Mouse (Mus musculus): ENCODE results near the gene Actl10. TPM values are rescaled to one million over a fixed set of nuclear protein-coding genes. Genes with fewer than 3 reads are reported as not detected.

Actl10 gene
- polyA plus RNA-seq, 1 experiment from 2014 or later: not detected

DNA sequence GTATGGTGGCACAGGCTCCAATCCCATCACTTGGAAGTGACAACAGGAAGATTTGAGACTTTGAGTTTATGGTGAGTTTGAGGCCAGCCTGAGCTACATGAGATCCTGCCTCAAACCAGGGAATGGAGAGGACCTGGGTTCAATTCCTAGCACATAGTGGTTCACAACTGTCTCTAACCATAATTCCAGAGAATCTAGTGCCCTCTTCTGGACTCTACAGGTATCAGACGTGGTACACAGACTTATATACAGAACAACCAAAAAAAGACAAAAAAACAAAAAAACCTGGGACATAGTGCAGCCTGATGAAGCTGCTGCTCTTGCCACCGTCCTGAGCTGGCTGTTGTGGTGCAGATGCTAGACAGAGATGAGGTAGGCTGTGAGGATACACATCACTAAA, 9.9 kb upstream of the Actl10 start:
- no peak overlapping the region for H3K4me3 ChIP-seq (ENCODE audit: low read depth, low read length)
- H3K27ac ChIP-seq (replicated peaks; ENCODE audit: low read depth, low read length): no peak overlapping the region
- no peak overlapping the region for H3K4me2 ChIP-seq (ENCODE audit: low read depth, low read length)
- no peak overlapping the region for H3K9ac ChIP-seq (replicated peaks; ENCODE audit: low read length)
- H3K27me3 ChIP-seq (ENCODE audit: control insufficient read depth, insufficient read depth, low read length): no peaks in the 10 kb centered on the region; the same call in 1 of the 2 replicates
- H3K4me1 ChIP-seq (ENCODE audit: control insufficient read depth, insufficient read depth, low read length): no peaks in the 10 kb centered on the region
- no peak for ATAC-seq (replicated peaks; ENCODE audit: insufficient number of reproducible peaks, low FRiP score, low TSS enrichment, low read depth)
- 83% methylated on average over 2 of the region's 2 CpGs for WGBS
- DNase-seq (ENCODE audit: low spot score): no peak
- no peaks in the 10 kb centered on the region; the same call in 1 of the 2 replicates for H3K36me3 ChIP-seq (replicated peaks; ENCODE audit: control insufficient read depth, insufficient read depth, low read depth, low read length)
- H3K9me3 ChIP-seq (replicated peaks; ENCODE audit: control insufficient read depth, low read length): no peaks in the 10 kb centered on the region

DNA sequence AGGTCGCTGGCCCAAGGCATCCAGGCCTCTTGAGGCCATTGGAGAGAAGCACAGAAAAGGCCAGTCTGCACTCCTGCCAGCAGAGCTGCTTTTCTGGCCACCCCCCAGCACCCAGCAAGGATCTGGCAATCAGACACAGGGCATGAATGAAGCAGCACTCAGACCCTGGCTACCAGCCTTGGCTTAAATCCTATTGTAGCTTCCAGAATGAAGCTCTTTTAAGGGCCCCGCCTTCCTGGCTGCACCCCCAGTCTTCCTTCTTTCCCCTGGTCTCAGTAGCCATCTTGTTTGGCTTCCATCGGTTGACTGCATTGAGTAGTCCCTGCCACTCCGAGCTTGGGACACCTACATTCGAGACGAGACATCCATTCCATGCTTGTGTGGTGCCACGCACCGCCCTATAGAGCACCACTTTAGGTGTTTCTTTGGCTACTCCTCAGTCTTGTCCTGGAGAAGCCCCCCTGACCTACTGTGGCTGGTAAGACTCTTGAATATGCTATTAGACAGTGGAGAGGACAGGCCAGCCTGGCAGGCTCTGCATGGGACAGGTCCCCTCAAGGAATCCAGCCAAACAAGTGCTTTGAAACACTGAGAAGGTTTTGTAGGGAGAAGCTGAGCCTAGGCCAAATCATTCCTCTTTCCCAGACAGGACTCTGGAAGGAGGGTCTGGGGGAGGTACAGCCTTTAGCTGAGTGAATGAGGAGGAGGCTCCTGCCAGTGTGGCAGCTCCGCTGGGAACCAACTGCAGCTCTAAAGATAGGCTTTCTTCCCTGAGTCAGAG, 7.8 kb upstream of the Actl10 start:
- Histone ChIP-seq H3K9me3 (replicated peaks; ENCODE audit: control insufficient read depth, low read length) (no peaks in the 10 kb centered on the region), H3K4me3 (ENCODE audit: low read depth, low read length) (no peak overlapping the region), H3K9ac (replicated peaks; ENCODE audit: low read length) (no peak overlapping the region), H3K27me3 (ENCODE audit: control insufficient read depth, insufficient read depth, low read length) (no peaks in the 10 kb centered on the region; the same call in 1 of the 2 replicates), H3K4me2 (ENCODE audit: low read depth, low read length) (no peak overlapping the region), H3K36me3 (replicated peaks; ENCODE audit: control insufficient read depth, insufficient read depth, low read depth, low read length) (no peaks in the 10 kb centered on the region), H3K27ac (replicated peaks; ENCODE audit: low read depth, low read length) (no peak overlapping the region), H3K4me1 (ENCODE audit: control insufficient read depth, insufficient read depth, low read length) (no peaks in the 10 kb centered on the region)
- WGBS: 87% methylated on average over 9 of the region's 9 CpGs
- no peak for DNase-seq (ENCODE audit: low spot score)
- no peak for ATAC-seq (replicated peaks; ENCODE audit: insufficient number of reproducible peaks, low FRiP score, low TSS enrichment, low read depth)

DNA sequence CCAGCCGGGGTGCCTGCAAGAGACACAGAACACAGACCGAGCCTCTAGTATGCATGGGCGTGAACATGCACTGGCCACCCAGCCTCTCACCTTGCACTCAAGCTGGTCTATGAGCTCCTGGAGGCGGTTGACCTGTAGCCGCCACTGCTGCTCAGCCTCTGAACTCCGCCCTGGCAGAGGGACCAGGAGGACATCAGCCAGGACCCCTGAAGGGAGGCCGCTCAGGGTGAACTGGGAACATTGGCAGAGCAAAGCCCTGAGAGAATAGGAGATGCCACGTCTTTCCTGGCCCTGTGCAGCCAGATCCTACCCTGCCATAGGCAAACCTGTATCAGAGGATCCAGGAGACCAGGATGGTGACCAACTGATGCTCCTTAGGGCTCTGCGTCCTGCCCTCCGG, 4.9 kb upstream of the Actl10 start, which contains the start of gene 1700003F12Rik:
1700003F12Rik (plus strand) TSS at position 375 of the 400 bp plus-strand sequence.
- ATAC-seq (replicated peaks; ENCODE audit: insufficient number of reproducible peaks, low FRiP score, low TSS enrichment, low read depth): no peak
- Histone ChIP-seq H3K4me3 (ENCODE audit: low read depth, low read length) (no peak within 1 kb of the TSS), H3K27me3 (ENCODE audit: control insufficient read depth, insufficient read depth, low read length) (no peaks in the 10 kb centered on the region; the same call in 1 of the 2 replicates), H3K9ac (replicated peaks; ENCODE audit: low read length) (no peak within 1 kb of the TSS), H3K9me3 (replicated peaks; ENCODE audit: control insufficient read depth, low read length) (no peaks in the 10 kb centered on the region), H3K4me1 (ENCODE audit: control insufficient read depth, insufficient read depth, low read length) (peaks cover 2% of the 10 kb centered on the region; the same call in 1 of the 2 replicates), H3K36me3 (replicated peaks; ENCODE audit: control insufficient read depth, insufficient read depth, low read depth, low read length) (no peaks in the 10 kb centered on the region), H3K27ac (replicated peaks; ENCODE audit: low read depth, low read length) (no peak within 1 kb of the TSS), H3K4me2 (ENCODE audit: low read depth, low read length) (no peak within 1 kb of the TSS)
- DNase-seq (ENCODE audit: low spot score): no peak
- WGBS: 83% methylated on average over 10 of the region's 10 CpGs

DNA sequence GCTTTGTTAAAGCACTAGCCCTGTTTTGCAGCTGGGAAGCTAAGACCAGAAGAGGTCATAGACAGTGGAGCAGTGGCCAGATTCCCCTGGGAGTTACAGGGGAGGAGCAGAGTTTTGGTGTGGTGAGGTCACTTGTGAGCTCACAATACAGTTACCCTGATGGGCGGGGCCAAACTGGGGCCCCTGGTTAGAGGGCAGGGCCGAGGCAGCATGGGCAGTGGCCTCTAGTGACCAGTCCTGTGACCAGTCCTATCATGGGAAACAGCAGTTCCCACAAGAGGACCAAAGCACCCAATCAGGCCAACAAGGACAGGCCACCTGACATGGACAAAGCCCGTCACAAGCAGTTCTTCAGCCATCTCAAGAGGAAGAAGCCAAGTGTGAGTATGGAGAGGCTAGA, 2.9 kb upstream of the Actl10 start:
- H3K27me3 ChIP-seq (ENCODE audit: control insufficient read depth, insufficient read depth, low read length): peaks cover 3% of the 10 kb centered on the region
- H3K36me3 ChIP-seq (replicated peaks; ENCODE audit: control insufficient read depth, insufficient read depth, low read depth, low read length): no peaks in the 10 kb centered on the region
- no peaks in the 10 kb centered on the region for H3K9me3 ChIP-seq (replicated peaks; ENCODE audit: control insufficient read depth, low read length)
- no peak overlapping the region for H3K27ac ChIP-seq (replicated peaks; ENCODE audit: low read depth, low read length)
- 45% methylated on average over 3 of the region's 3 CpGs for WGBS
- peak overlapping the region; percentile 62; the same call in 1 of the 2 replicates for H3K9ac ChIP-seq (replicated peaks; ENCODE audit: low read length)
- H3K4me3 ChIP-seq (ENCODE audit: low read depth, low read length): no peak overlapping the region
- peaks cover 4% of the 10 kb centered on the region; the same call in 1 of the 2 replicates for H3K4me1 ChIP-seq (ENCODE audit: control insufficient read depth, insufficient read depth, low read length)
- ATAC-seq (replicated peaks; ENCODE audit: insufficient number of reproducible peaks, low FRiP score, low TSS enrichment, low read depth) (no peak), DNase-seq (ENCODE audit: low spot score) (no peak)
- no peak overlapping the region for H3K4me2 ChIP-seq (ENCODE audit: low read depth, low read length)

DNA sequence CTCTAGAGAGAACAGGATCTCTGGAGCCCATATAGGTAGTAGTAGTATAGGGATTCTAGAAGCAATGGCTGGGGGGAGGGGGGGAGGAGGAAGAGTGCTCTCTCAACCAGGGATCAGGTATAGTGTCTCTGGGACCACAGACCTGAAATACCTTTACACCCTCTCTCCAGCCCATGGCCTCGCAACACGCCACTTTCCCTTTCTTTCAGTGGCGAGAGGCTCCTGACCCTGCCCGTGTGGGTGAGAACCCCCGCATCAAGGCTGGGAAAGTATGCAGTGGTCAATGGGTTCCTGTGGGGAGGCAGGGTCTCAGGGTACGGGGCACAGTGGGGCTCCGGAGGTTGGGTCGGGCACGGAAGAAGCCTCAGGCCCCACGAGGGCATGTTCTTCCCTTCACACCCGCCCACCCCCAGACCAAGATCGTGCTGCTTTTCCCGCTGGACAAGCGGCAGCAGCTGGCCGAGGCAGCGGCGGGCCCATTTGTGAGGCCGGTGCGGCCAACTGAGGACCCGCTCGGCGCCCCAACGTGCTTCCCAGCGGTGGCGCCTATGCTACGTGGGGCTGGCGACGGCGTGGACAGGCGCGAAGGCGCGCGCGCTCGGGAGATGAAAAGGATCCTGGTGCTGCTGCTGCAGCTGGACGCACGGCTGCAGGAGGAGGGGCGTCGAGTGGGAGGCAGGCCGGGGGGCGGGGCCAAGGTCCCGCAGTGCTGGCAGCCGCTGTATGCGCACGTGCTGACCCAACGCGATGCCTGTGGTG, 2.3 kb upstream of the Actl10 start:
- Histone ChIP-seq H3K4me3 (ENCODE audit: low read depth, low read length) (peak overlapping the region; percentile 38), H3K4me2 (ENCODE audit: low read depth, low read length) (peak overlapping the region; percentile 91), H3K9me3 (replicated peaks; ENCODE audit: control insufficient read depth, low read length) (no peaks in the 10 kb centered on the region), H3K36me3 (replicated peaks; ENCODE audit: control insufficient read depth, insufficient read depth, low read depth, low read length) (no peaks in the 10 kb centered on the region), H3K9ac (replicated peaks; ENCODE audit: low read length) (peak overlapping the region; percentile 62), H3K4me1 (ENCODE audit: control insufficient read depth, insufficient read depth, low read length) (peaks cover 4% of the 10 kb centered on the region; the same call in 1 of the 2 replicates), H3K27me3 (ENCODE audit: control insufficient read depth, insufficient read depth, low read length) (peaks cover 3% of the 10 kb centered on the region), H3K27ac (replicated peaks; ENCODE audit: low read depth, low read length) (no peak overlapping the region)
- DNase-seq (ENCODE audit: low spot score) (peak; percentile 87), ATAC-seq (replicated peaks; ENCODE audit: insufficient number of reproducible peaks, low FRiP score, low TSS enrichment, low read depth) (peak; percentile 24)
- 3% methylated on average over 44 of the region's 48 CpGs for WGBS

DNA sequence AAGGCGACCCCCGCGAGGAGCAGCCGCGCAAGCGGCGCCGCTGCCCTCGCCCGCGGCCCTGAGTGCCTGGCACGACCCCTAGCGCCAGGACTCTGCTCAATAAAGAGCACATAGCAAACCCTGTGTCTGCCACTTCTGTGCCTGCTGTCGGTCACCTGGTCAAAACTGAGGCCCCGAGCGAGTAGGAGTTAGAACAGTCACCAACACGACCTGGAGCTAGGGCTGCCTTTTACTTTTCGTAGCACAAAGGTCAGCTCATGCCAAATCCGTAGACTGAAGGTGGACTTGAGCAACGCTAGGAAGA, 1.7 kb upstream of the Actl10 start:
- no peak overlapping the region for H3K9ac ChIP-seq (replicated peaks; ENCODE audit: low read length)
- ATAC-seq (replicated peaks; ENCODE audit: insufficient number of reproducible peaks, low FRiP score, low TSS enrichment, low read depth) (no peak), DNase-seq (ENCODE audit: low spot score) (no peak)
- H3K27ac ChIP-seq (replicated peaks; ENCODE audit: low read depth, low read length): no peak overlapping the region
- H3K4me2 ChIP-seq (ENCODE audit: low read depth, low read length): peak overlapping the region; percentile 91
- H3K4me3 ChIP-seq (ENCODE audit: low read depth, low read length): peak overlapping the region; percentile 38
- H3K4me1 ChIP-seq (ENCODE audit: control insufficient read depth, insufficient read depth, low read length): peaks cover 4% of the 10 kb centered on the region; the same call in 1 of the 2 replicates
- H3K9me3 ChIP-seq (replicated peaks; ENCODE audit: control insufficient read depth, low read length): no peaks in the 10 kb centered on the region
- peaks cover 3% of the 10 kb centered on the region for H3K27me3 ChIP-seq (ENCODE audit: control insufficient read depth, insufficient read depth, low read length)
- WGBS: 13% methylated on average over 20 of the region's 20 CpGs
- H3K36me3 ChIP-seq (replicated peaks; ENCODE audit: control insufficient read depth, insufficient read depth, low read depth, low read length): no peaks in the 10 kb centered on the region

DNA sequence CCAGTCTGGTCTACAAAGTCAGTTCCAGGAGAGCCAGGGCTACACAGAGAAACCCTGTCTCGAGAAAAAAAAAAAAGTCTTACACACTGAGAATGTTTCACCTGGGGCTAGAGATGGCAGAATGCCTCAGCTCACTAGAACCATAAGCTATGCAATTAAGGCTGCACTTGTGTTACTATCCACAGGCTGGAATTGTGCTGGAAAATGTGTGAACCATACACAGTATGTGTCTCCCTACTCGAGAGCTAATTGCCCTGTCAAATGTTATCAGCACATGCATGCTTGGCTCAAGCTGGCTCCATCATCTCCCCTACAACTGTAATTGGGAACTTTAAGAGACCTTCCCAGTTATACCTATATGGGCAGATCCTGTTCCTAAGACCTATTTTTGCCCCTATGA, 639 bp upstream of the Actl10 start:
- ATAC-seq (replicated peaks; ENCODE audit: insufficient number of reproducible peaks, low FRiP score, low TSS enrichment, low read depth): no peak

DNA sequence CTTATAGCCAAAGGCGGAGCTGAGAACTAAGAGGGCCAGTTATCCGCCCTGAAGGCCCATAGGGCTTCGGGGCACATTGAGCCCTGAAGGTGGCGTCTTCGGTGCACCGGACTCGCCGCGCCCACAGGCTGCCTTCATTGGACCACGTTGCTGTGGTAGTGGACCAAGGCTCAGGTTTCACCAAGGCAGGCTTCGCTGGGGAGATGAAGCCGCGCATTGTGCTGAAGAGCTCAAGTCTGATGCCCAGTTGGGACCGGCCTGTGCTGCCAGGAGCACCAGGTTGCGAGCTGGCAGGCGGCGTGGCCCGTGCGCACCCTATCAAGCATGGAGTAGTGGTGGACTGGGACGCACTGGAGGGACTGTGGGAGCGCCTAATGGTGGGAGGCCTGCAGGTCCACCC, 351 bp downstream of the Actl10 start:
- 33% methylated on average over 21 of the region's 21 CpGs for WGBS
- DNase-seq (ENCODE audit: low spot score) (no peak), ATAC-seq (replicated peaks; ENCODE audit: insufficient number of reproducible peaks, low FRiP score, low TSS enrichment, low read depth) (no peak)
- peak overlapping the region; percentile 11; the same call in 1 of the 2 replicates for H3K4me2 ChIP-seq (ENCODE audit: low read depth, low read length)
- no peak overlapping the region; the same call in 1 of the 2 replicates for H3K9ac ChIP-seq (replicated peaks; ENCODE audit: low read length)
- no peaks in the 10 kb centered on the region for H3K9me3 ChIP-seq (replicated peaks; ENCODE audit: control insufficient read depth, low read length)
- H3K36me3 ChIP-seq (replicated peaks; ENCODE audit: control insufficient read depth, insufficient read depth, low read depth, low read length): no peaks in the 10 kb centered on the region
- peaks cover 3% of the 10 kb centered on the region for H3K27me3 ChIP-seq (ENCODE audit: control insufficient read depth, insufficient read depth, low read length)
- H3K4me1 ChIP-seq (ENCODE audit: control insufficient read depth, insufficient read depth, low read length): peaks cover 4% of the 10 kb centered on the region; the same call in 1 of the 2 replicates
- no peak overlapping the region for H3K4me3 ChIP-seq (ENCODE audit: low read depth, low read length)
- no peak overlapping the region for H3K27ac ChIP-seq (replicated peaks; ENCODE audit: low read depth, low read length)

More for the DNA sequence above, 639 bp upstream of the Actl10 start:
- Histone ChIP-seq H3K4me3 (ENCODE audit: low read depth, low read length) (no peak overlapping the region), H3K9me3 (replicated peaks; ENCODE audit: control insufficient read depth, low read length) (no peaks in the 10 kb centered on the region), H3K9ac (replicated peaks; ENCODE audit: low read length) (no peak overlapping the region), H3K27me3 (ENCODE audit: control insufficient read depth, insufficient read depth, low read length) (peaks cover 3% of the 10 kb centered on the region), H3K4me2 (ENCODE audit: low read depth, low read length) (no peak overlapping the region), H3K4me1 (ENCODE audit: control insufficient read depth, insufficient read depth, low read length) (peaks cover 4% of the 10 kb centered on the region; the same call in 1 of the 2 replicates), H3K36me3 (replicated peaks; ENCODE audit: control insufficient read depth, insufficient read depth, low read depth, low read length) (no peaks in the 10 kb centered on the region), H3K27ac (replicated peaks; ENCODE audit: low read depth, low read length) (no peak overlapping the region)
- DNase-seq (ENCODE audit: low spot score): no peak
- 78% methylated on average over 2 of the region's 2 CpGs for WGBS
